Mouse (Mus musculus): ENCODE data around the gene Ccdc152. TPM values are rescaled to one million over a fixed set of nuclear protein-coding genes. Genes with fewer than 3 reads are reported as not detected.

Gene Ccdc152
- polyA plus RNA-seq, 1 experiment from 2014 or later = 0.27 TPM

DNA sequence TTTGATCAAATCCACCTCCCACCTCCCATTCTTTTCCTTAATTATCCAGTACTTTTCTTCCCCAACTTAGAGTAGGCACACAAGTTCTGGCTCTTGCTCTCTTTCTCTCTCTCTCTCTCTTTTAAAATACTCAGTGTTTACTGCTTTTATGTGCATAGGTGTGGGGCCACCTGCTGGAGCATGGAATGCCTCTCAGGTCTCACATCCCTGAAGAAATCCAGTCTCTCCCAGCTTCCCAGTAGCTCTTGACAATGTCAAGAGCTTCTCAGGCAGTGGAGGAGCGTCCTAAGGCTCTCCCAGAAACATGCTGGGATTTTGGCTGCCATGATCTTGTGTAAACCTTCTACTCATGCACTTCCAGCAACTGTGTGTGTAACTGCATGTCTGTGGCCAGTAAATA is 27.0 kb upstream of the Ccdc152 start:
- Histone ChIP-seq H3K4me3 (ENCODE audit: low read depth, low read length) (no peak overlapping the region), H3K9ac (ENCODE audit: low read depth, low read length) (no peak overlapping the region), H3K36me3 (ENCODE audit: control insufficient read depth, insufficient read depth, low read length) (no peaks in the 10 kb centered on the region), H3K27ac (ENCODE audit: low read depth, low read length) (no peak overlapping the region), H3K4me1 (ENCODE audit: control insufficient read depth, insufficient read depth, low read length) (no peaks in the 10 kb centered on the region), H3K4me2 (no peak overlapping the region), H3K9me3 (replicated peaks; ENCODE audit: control insufficient read depth, low read length) (no peaks in the 10 kb centered on the region), H3K27me3 (ENCODE audit: control insufficient read depth, insufficient read depth, low read length) (no peaks in the 10 kb centered on the region)
- ATAC-seq (replicated peaks; ENCODE audit: insufficient number of reproducible peaks, low FRiP score, low TSS enrichment) = no peak
- WGBS (ENCODE audit: insufficient replicate concordance) = 65% methylated on average over 1 of the region's 1 CpGs

GRCm38 (mm10) chr15:3323041-3323440 is 19.7 kb upstream of the Ccdc152 start:
- Histone ChIP-seq H3K4me1 (ENCODE audit: control insufficient read depth, insufficient read depth, low read length) (no peaks in the 10 kb centered on the region), H3K27me3 (ENCODE audit: control insufficient read depth, insufficient read depth, low read length) (no peaks in the 10 kb centered on the region), H3K4me2 (no peak overlapping the region), H3K27ac (ENCODE audit: low read depth, low read length) (no peak overlapping the region), H3K4me3 (ENCODE audit: low read depth, low read length) (no peak overlapping the region), H3K9ac (ENCODE audit: low read depth, low read length) (no peak overlapping the region), H3K9me3 (replicated peaks; ENCODE audit: control insufficient read depth, low read length) (no peaks in the 10 kb centered on the region), H3K36me3 (ENCODE audit: control insufficient read depth, insufficient read depth, low read length) (peaks cover 3% of the 10 kb centered on the region; the same call in 1 of the 2 replicates)
- no peak for ATAC-seq (replicated peaks; ENCODE audit: insufficient number of reproducible peaks, low FRiP score, low TSS enrichment)

GRCm38 (mm10) chr15:3319929-3320328 is 16.6 kb upstream of the Ccdc152 start:
- WGBS (ENCODE audit: insufficient replicate concordance) = 83% methylated on average over 9 of the region's 9 CpGs

GRCm38 (mm10) chr15:3316617-3317016 is 13.3 kb upstream of the Ccdc152 start:
- WGBS (ENCODE audit: insufficient replicate concordance) = 82% methylated on average over 2 of the region's 2 CpGs
- Histone ChIP-seq H3K9ac (ENCODE audit: low read depth, low read length) (no peak overlapping the region), H3K27me3 (ENCODE audit: control insufficient read depth, insufficient read depth, low read length) (no peaks in the 10 kb centered on the region), H3K4me3 (ENCODE audit: low read depth, low read length) (no peak overlapping the region), H3K27ac (ENCODE audit: low read depth, low read length) (no peak overlapping the region), H3K36me3 (ENCODE audit: control insufficient read depth, insufficient read depth, low read length) (peaks cover 3% of the 10 kb centered on the region; the same call in 1 of the 2 replicates), H3K4me1 (ENCODE audit: control insufficient read depth, insufficient read depth, low read length) (no peaks in the 10 kb centered on the region), H3K4me2 (no peak overlapping the region), H3K9me3 (replicated peaks; ENCODE audit: control insufficient read depth, low read length) (no peaks in the 10 kb centered on the region)
- no peak for ATAC-seq (replicated peaks; ENCODE audit: insufficient number of reproducible peaks, low FRiP score, low TSS enrichment)

More at GRCm38 (mm10) chr15:3319929-3320328, 16.6 kb upstream of the Ccdc152 start:
- Histone ChIP-seq H3K4me3 (ENCODE audit: low read depth, low read length) (no peak overlapping the region), H3K4me1 (ENCODE audit: control insufficient read depth, insufficient read depth, low read length) (no peaks in the 10 kb centered on the region), H3K27ac (ENCODE audit: low read depth, low read length) (no peak overlapping the region), H3K9ac (ENCODE audit: low read depth, low read length) (no peak overlapping the region), H3K4me2 (no peak overlapping the region), H3K27me3 (ENCODE audit: control insufficient read depth, insufficient read depth, low read length) (no peaks in the 10 kb centered on the region), H3K9me3 (replicated peaks; ENCODE audit: control insufficient read depth, low read length) (no peaks in the 10 kb centered on the region), H3K36me3 (ENCODE audit: control insufficient read depth, insufficient read depth, low read length) (peaks cover 3% of the 10 kb centered on the region; the same call in 1 of the 2 replicates)
- ATAC-seq (replicated peaks; ENCODE audit: insufficient number of reproducible peaks, low FRiP score, low TSS enrichment) = no peak

- Histone ChIP-seq H3K9me3 (replicated peaks; ENCODE audit: control insufficient read depth, low read length) (no peaks in the 10 kb centered on the region), H3K27ac (ENCODE audit: low read depth, low read length) (no peak overlapping the region), H3K4me2 (no peak overlapping the region), H3K27me3 (ENCODE audit: control insufficient read depth, insufficient read depth, low read length) (no peaks in the 10 kb centered on the region), H3K4me1 (ENCODE audit: control insufficient read depth, insufficient read depth, low read length) (no peaks in the 10 kb centered on the region), H3K9ac (ENCODE audit: low read depth, low read length) (no peak overlapping the region), H3K36me3 (ENCODE audit: control insufficient read depth, insufficient read depth, low read length) (no peaks in the 10 kb centered on the region), H3K4me3 (ENCODE audit: low read depth, low read length) (no peak overlapping the region)
- no peak for ATAC-seq (replicated peaks; ENCODE audit: insufficient number of reproducible peaks, low FRiP score, low TSS enrichment)
Measured at GRCm38 (mm10) chr15:3312937-3313336, 9.6 kb upstream of the Ccdc152 start.

DNA sequence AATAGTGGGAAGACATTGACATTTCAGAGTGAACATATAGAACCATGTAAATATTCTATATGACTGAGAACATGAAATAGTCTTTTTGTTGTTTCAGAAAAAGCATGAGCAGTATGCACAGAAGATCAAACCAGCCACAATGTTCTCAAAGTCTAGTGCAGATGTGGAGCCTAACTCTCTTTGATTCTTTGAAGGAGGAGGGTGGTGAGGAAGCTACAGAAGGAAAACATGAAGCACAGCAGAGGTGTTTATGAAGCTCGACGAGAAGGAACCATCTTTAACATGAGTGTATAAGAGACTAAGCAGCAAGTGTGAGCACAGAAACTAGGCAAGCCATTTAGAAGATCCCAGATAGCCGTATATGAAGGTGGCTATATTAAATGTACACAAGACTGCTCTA is 6.5 kb upstream of the Ccdc152 start:
- Histone ChIP-seq H3K9ac (ENCODE audit: low read depth, low read length) (no peak overlapping the region), H3K9me3 (replicated peaks; ENCODE audit: control insufficient read depth, low read length) (no peaks in the 10 kb centered on the region), H3K4me3 (ENCODE audit: low read depth, low read length) (no peak overlapping the region), H3K27me3 (ENCODE audit: control insufficient read depth, insufficient read depth, low read length) (no peaks in the 10 kb centered on the region), H3K4me1 (ENCODE audit: control insufficient read depth, insufficient read depth, low read length) (no peaks in the 10 kb centered on the region), H3K36me3 (ENCODE audit: control insufficient read depth, insufficient read depth, low read length) (no peaks in the 10 kb centered on the region), H3K4me2 (no peak overlapping the region), H3K27ac (ENCODE audit: low read depth, low read length) (no peak overlapping the region)
- 77% methylated on average over 3 of the region's 3 CpGs for WGBS (ENCODE audit: insufficient replicate concordance)
- ATAC-seq (replicated peaks; ENCODE audit: insufficient number of reproducible peaks, low FRiP score, low TSS enrichment) = no peak

- H3K27ac ChIP-seq (ENCODE audit: low read depth, low read length) = no peak overlapping the region
- H3K4me3 ChIP-seq (ENCODE audit: low read depth, low read length) = no peak overlapping the region
- no peaks in the 10 kb centered on the region for H3K27me3 ChIP-seq (ENCODE audit: control insufficient read depth, insufficient read depth, low read length)
- no peaks in the 10 kb centered on the region for H3K9me3 ChIP-seq (replicated peaks; ENCODE audit: control insufficient read depth, low read length)
- no peaks in the 10 kb centered on the region for H3K36me3 ChIP-seq (ENCODE audit: control insufficient read depth, insufficient read depth, low read length)
- no peaks in the 10 kb centered on the region for H3K4me1 ChIP-seq (ENCODE audit: control insufficient read depth, insufficient read depth, low read length)
- ATAC-seq (replicated peaks; ENCODE audit: insufficient number of reproducible peaks, low FRiP score, low TSS enrichment) = no peak
- H3K4me2 ChIP-seq = no peak overlapping the region
- no peak overlapping the region for H3K9ac ChIP-seq (ENCODE audit: low read depth, low read length)
- 77% methylated on average over 4 of the region's 4 CpGs for WGBS (ENCODE audit: insufficient replicate concordance)
Measured at GRCm38 (mm10) chr15:3300361-3301100, 2.8 kb downstream of the Ccdc152 start.

GRCm38 (mm10) chr15:3297615-3298014 is 5.7 kb downstream of the Ccdc152 start:
- ATAC-seq (replicated peaks; ENCODE audit: insufficient number of reproducible peaks, low FRiP score, low TSS enrichment) = no peak
- Histone ChIP-seq H3K27ac (ENCODE audit: low read depth, low read length) (no peak overlapping the region), H3K4me1 (ENCODE audit: control insufficient read depth, insufficient read depth, low read length) (no peaks in the 10 kb centered on the region), H3K9me3 (replicated peaks; ENCODE audit: control insufficient read depth, low read length) (no peaks in the 10 kb centered on the region), H3K4me3 (ENCODE audit: low read depth, low read length) (no peak overlapping the region), H3K9ac (ENCODE audit: low read depth, low read length) (no peak overlapping the region), H3K4me2 (no peak overlapping the region), H3K36me3 (ENCODE audit: control insufficient read depth, insufficient read depth, low read length) (no peaks in the 10 kb centered on the region), H3K27me3 (ENCODE audit: control insufficient read depth, insufficient read depth, low read length) (no peaks in the 10 kb centered on the region)
- WGBS (ENCODE audit: insufficient replicate concordance) = 69% methylated on average over 8 of the region's 8 CpGs

- no peaks in the 10 kb centered on the region for H3K27me3 ChIP-seq (ENCODE audit: control insufficient read depth, insufficient read depth, low read length)
- ATAC-seq (replicated peaks; ENCODE audit: insufficient number of reproducible peaks, low FRiP score, low TSS enrichment) = no peak
- no peak overlapping the region for H3K9ac ChIP-seq (ENCODE audit: low read depth, low read length)
- H3K36me3 ChIP-seq (ENCODE audit: control insufficient read depth, insufficient read depth, low read length) = no peaks in the 10 kb centered on the region
- 78% methylated on average over 1 of the region's 1 CpGs for WGBS (ENCODE audit: insufficient replicate concordance)
- no peaks in the 10 kb centered on the region for H3K9me3 ChIP-seq (replicated peaks; ENCODE audit: control insufficient read depth, low read length)
- H3K4me1 ChIP-seq (ENCODE audit: control insufficient read depth, insufficient read depth, low read length) = no peaks in the 10 kb centered on the region
- no peak overlapping the region for H3K4me2 ChIP-seq
- H3K4me3 ChIP-seq (ENCODE audit: low read depth, low read length) = no peak overlapping the region
- no peak overlapping the region for H3K27ac ChIP-seq (ENCODE audit: low read depth, low read length)
Measured at GRCm38 (mm10) chr15:3295986-3296385, 7.3 kb downstream of the Ccdc152 start.
